ENCODE assay signal across 14 mouse cellular contexts in the genomic region with DNA sequence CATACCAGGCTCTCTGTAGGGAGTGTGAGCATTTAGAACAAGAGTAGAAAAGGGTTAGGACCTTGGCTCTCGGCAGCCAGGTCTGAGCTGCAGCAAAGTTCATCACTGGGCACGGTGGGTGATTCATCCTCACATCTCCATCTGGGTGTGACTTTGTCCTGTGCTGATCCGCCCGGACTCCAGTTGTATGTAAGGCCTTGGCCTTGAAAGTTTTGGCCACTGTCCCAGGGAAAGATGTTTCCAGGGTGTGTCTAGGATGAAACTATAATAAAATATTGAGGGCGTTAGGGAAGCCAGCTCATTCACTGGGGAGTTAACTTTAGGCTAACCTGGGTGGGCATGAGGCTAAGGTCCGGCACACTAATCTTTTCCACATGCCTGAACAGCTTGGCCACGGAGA.
A peak's percentile ranks its signal among the peaks of the same experiment; 100 is the strongest.
DNase-seq lines count a peak whose midpoint lies in the region; ATAC-seq and TF ChIP-seq lines count a peak whose summit lies in the region.
"Had no signal": no experiment of that assay in that cellular context is flagged by ENCODE, and none has a peak within 500 bp of the region (broad histone marks: within the 10 kb centered on the region; RNA-seq: fewer than 3 reads in every experiment).

No protein-coding gene starts in this region.

- H3K27ac ChIP-seq in stomach, postnatal 0 days (replicated peaks) = no peak overlapping the region
- H3K27ac ChIP-seq: limb, embryonic 13.5 days; midbrain, embryonic 13.5 days had no signal

- no peak for TF ChIP-seq CTCF in stomach, postnatal 0 days (IDR thresholded peaks at IDR 0.05; ENCODE audit: low read depth)

- ATAC-seq in stomach, postnatal 0 days (ENCODE audit: low FRiP score, low TSS enrichment) = 0 out of 2 replicates have a peak, but pooled peaks have one; percentile 29
- ATAC-seq: inflammation-experienced regulatory T-cells, adult 6 months; midbrain, embryonic 13.5 days had no signal

- WGBS in stomach, postnatal 0 days = 57% methylated on average over 7 of the region's 7 CpGs

- H3K9me3 ChIP-seq in stomach, postnatal 0 days (ENCODE audit: control insufficient read depth, low read length) = no peaks in the 10 kb centered on the region
- H3K9me3 ChIP-seq: limb, embryonic 13.5 days; midbrain, embryonic 13.5 days had no signal

- peak; percentile 22 to 35 for DNase-seq in kidney, postnatal 36 days
- DNase-seq in kidney, adult 8-10 months = no peak
- peak; percentile 83 for DNase-seq in adrenal gland, adult 2 months
- peak; percentile 29 for DNase-seq in gastrocnemius, postnatal 14 days
- DNase-seq in stomach, postnatal 0 days (ENCODE audit: low spot score) = no peak
- DNase-seq in spleen, postnatal 4 days (ENCODE audit: low spot score in 2 of 2) = no peak
- DNase-seq in MN1 (ENCODE audit: low spot score) = no peak
- DNase-seq: cerebellum, adult 9-10 months; kidney, postnatal 4 days; lung, embryonic 14.5 days; thymus, postnatal 14 days had no signal

- intact Hi-C loops in gastrocnemius, postnatal 14 days (cut with DNase I; ENCODE audit: low total_unique reads) = no loop called here

- no peak overlapping the region for H3K4me3 ChIP-seq in stomach, postnatal 0 days (ENCODE audit: low read depth, low read length)
- H3K4me3 ChIP-seq: limb, embryonic 13.5 days; midbrain, embryonic 13.5 days had no signal

- no peak for TF ChIP-seq EP300 in stomach, postnatal 0 days (optimal IDR thresholded peaks at IDR 0.05)

- no peak overlapping the region for H3K4me2 ChIP-seq in stomach, postnatal 0 days (replicated peaks; ENCODE audit: low read depth)
- H3K4me2 ChIP-seq: limb, embryonic 13.5 days; lung, embryonic 14.5 days; midbrain, embryonic 13.5 days had no signal

- H3K4me1 ChIP-seq in stomach, postnatal 0 days (replicated peaks; ENCODE audit: control insufficient read depth, insufficient read depth) = no peaks in the 10 kb centered on the region
- H3K4me1 ChIP-seq: limb, embryonic 13.5 days; midbrain, embryonic 13.5 days had no signal

- H3K27me3 ChIP-seq in stomach, postnatal 0 days (ENCODE audit: control insufficient read depth, insufficient read depth, low read length) = no peaks in the 10 kb centered on the region
- H3K27me3 ChIP-seq: limb, embryonic 13.5 days; midbrain, embryonic 13.5 days had no signal

- H3K36me3 ChIP-seq in stomach, postnatal 0 days (ENCODE audit: control insufficient read depth, insufficient read depth, low read length) = no peaks in the 10 kb centered on the region
- H3K36me3 ChIP-seq: limb, embryonic 13.5 days; midbrain, embryonic 13.5 days had no signal

- H3K9ac ChIP-seq in stomach, postnatal 0 days (ENCODE audit: low read length) = no peak overlapping the region
- H3K9ac ChIP-seq: limb, embryonic 13.5 days; lung, embryonic 14.5 days; midbrain, embryonic 13.5 days had no signal

Comparison
In these comparisons a context has a peak if more than half of its experiments do, and no peak if none do; other contexts are left out.
1. DNase-seq: peak in kidney, postnatal 36 days (2 of 2), adrenal gland, adult 2 months (single experiment) and gastrocnemius, postnatal 14 days (single experiment); none in kidney, adult 8-10 months (0 of 2), stomach, postnatal 0 days (single experiment), spleen, postnatal 4 days (0 of 2) and MN1 (single experiment).